Mouse (Mus musculus) 3T3-L1 (cell line): ENCODE data around the gene Edem2.

ENCODE experiments used
- DNase-seq: peaks from one replicate; pipeline ENCODE4 v3.0.0-alpha.2; 2015; ENCODE audit warnings: low read depth, low spot score

Edem2 gene

DNA sequence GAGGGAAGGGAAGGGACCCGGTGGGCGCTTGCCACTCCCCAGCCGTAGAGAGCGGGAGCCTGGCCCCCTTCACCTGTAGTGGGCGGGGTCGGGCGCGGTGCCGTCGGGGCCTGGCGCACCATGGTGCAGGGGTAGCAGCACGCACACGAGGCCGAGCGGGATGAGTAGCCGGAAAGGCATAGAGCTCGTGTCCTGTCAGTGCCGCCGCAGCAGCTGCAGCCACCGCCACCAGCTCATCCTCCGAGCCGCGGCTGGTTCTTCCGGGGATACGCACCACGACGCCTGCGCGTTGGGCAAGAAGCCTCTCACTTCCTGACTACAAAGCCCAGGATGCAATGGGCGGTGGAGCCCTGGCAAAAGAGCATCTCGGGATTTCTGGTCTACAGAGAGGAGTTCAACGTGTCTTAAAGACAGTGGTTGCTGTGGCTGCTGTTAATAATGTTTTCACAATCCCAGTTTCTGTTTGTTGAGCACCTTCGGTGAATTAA is at the start of gene Edem2:
Gene Edem2, minus strand, starts transcription at position 318 of the 488 bp plus-strand sequence.
- DNase-seq, result peak; percentile 95

GRCm38 (mm10) chr2:155779066-155779465 is 49.8 kb upstream of the Edem2 start:
- no peak for DNase-seq

DNA sequence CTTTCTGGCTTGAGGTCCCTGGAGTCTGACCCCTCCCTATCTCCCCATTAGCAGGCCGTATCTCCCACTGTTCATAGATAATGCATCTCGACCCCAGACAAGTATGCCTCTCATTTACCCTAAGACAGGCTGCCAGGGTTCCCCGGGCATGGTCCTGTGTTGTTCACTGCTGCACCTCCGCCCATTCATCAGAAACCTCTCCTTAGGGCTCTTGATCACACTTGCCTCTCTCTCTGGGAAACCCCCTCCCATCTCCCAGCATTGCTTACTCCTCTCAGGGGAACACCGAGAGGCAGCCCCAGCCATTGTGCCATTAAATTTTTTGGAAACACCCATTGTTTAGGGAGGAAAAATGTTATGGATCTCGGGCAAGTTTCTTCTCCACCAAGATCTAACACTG is 48.7 kb upstream of the Edem2 start:
- DNase-seq, result no peak

DNA sequence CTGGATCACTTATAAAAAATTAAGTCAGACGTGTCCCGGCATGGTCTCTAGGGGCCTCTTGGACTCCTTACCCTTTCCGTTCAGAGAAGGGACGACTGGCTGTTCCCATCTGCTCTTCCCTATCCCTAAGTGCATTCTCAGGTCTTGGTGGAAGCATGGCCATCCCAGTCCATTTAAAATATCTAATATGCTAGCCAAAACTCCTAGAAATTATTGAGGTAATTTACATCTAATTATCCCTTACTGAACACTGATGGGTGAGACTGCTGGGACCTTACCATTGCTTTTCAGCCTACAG is 48.4 kb upstream of the Edem2 start:
- DNase-seq, result no peak

DNA sequence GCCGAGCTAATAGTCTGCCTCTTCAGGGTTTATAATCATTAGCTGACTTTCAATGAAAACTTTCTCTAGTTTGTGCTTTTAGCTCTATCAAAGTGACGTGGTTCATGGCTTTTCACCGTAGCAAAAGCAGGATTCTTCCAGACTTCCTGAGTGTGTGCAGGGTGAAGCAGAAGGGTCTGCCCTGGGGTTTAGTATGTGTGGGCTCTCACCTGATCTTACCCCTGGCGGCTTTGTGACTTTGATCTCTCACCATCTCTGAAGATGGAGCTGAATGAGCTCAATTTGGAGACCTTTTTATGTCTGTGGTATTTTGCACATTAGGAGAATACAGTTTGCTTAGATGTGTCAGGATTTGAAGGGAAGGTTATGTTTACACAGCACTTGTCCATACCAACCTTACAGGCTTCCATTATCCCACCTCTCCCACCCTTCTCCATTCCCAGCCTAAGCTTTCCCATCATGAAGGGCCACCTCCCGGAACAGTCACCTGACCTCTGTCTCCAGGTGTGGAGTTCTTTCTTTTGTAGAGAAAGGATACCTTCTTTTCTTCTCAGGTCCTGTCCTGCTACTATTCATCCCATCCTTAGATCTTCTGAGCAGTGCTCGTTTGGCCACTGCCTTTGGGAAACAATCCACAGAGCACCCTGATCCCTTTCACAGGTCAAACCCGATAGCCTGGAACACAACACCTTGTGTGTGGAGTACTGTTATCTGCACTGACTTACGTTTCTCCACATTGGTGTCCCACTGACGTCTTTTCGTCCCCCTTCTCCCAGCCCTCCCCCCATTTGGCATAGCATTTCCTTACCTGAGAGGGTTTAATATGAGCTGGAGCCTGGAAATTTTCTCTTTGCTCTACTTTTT is 47.8 kb upstream of the Edem2 start:
- DNase-seq, result no peak

GRCm38 (mm10) chr2:155775685-155776263 is 46.5 kb upstream of the Edem2 start:
- DNase-seq, result no peak

DNA sequence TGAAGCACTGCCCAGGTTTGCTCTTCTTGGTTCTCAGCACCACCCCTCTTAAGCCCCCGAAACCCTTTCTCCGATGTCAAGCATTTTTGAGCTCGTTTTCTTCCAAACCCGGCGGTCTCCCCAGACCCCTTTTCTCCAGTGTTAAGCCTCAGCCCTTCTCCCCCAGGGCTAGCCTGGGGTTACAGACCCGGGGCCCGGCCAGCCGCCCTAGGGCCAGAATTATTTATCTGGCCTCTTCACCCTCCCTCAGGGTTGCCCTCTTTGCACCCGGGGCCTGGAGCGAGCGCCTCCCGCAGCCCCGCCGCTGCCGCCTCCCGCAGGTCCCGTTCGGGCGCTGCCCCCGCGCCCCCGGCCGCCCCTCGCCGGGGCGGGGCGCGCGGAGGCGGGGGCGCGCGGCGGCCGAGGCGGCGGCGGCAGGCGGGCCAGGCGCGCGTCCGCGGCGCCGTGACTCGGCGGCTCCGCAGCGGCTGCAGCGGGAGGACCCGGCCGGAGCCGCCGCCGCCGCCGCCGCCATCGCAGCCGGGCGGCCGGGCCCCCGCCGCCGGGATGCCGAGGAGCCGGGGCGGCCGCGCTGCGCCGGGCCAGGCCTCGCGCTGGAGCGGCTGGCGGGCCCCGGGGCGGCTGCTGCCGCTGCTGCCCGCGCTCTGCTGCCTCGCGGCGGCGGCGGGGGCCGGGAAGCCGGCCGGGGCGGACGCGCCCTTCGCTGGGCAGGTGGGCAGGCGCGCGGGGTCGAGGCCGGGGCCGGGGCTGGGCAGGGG is 45.8 kb upstream of the Edem2 start, which contains the start of gene Mmp24:
Gene Mmp24, plus strand, starts transcription at position 416 of the 758 bp plus-strand sequence.
- DNase-seq, result no peak

DNA sequence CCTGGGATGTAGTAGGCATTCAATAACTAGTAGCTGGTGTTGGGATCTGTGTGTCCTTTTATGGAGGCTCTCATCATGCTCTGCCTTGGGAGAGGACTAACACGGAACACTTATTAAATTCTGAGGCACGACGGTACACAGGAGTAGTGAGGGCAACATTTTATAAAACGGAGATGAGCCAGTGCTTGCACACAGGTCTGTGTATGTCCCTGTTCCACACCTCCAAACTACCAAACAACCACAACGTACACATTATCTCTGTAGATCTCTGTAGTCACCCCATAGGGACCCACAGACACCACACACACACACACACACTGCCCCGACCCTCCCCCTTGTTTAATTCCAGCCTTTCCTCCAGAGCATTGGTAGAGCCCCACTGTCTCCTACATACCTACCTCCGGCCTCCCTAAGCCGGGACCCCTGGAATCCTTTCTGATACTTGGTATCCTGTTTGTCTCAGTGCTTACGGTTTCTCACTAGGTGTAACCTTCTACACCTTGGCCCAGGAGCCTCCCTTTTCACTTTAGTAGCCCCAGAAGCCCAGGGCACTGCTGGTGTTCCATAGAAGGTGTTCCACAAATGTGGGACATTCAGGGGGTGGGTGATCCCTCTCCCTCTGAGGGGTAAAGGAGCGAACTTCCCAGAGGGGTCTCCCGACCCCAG is 45.1 kb upstream of the Edem2 start:
- no peak for DNase-seq

GRCm38 (mm10) chr2:155773664-155774063 is 44.4 kb upstream of the Edem2 start:
- DNase-seq, result no peak

- peak; percentile 89 for DNase-seq
Measured at GRCm38 (mm10) chr2:155764679-155765418, 35.6 kb upstream of the Edem2 start.

GRCm38 (mm10) chr2:155756855-155757566 is 27.7 kb upstream of the Edem2 start:
- DNase-seq, result peak; percentile 22

DNA sequence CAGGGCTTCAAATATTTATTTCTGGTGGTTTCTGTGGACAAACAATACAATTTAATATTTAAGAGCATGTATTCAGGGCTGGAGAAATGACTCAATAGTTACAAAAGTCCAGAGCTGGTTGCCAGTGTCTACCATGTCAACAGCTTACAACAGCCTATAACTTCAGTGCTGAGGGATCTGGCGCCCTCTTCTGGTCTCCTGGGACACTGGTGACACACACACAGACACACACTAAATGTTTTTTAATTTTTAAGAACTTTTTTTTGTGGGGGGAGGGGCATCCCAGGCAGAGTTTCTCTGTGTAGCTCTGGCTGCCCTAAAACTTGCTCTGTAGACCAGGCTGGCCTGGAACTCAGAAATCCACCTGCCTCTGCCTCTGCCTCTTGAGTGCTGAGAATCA is 26.5 kb upstream of the Edem2 start:
- DNase-seq, result peak; percentile 86

DNA sequence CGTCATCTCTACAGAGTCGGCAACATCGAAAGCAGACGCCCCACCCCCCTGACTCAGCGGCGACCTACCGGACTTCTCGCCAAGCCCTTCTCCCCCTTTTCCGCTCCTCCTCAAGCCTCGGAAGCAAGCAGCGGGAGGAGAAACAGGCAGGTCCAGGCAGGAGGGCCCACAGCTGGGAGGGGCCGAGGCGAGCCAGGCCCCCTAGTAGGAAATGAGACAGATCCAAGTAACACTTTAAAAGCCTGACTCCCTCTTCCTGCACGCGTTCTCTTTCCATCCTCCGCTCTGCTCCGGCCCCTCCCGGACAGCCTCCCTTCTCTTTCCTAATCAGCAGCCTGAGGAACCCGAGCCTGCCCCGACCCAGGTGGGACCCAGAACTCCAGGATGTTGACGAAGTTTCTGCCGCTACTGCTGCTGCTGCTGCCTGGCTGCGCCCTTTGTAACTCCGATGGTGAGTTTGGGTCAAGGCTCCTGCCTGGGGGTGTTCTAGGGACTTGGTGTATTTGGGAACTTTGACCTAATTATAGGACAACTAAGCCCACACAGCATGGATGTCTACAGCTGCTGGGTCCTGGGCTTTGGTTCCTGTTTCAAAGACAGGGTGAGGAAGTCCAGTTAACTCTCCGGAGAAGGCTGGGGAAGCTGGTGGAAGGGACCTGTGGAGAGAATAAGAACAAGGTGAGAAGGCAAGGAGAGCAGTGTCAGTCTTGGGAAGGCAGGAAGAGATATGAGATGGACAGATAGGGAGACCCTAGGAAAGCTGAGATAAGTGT is 21.9 kb upstream of the Edem2 start, which contains the start of gene Procr:
Gene Procr, plus strand, starts transcription at position 104 of the 773 bp plus-strand sequence.
- DNase-seq, result peak; percentile 70

DNA sequence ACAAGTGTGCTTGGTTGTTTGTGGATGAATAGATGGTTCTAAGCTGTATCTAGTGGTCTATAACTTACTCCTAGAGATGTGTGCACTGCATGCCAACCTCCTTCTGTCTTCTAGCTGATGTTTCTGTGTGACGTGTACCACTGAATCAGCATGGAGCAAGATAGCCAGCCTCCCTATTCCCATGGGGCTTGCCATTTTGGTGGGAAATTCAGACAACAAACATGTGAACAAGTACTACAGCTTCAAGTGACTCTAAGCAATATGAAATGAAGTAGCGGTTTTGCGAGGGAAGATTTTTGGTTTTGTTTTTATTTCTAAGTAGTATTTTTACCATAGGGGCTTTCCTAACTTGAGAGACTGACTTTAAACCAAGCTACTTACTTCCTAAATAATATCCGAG is 20.1 kb upstream of the Edem2 start:
- no peak for DNase-seq

GRCm38 (mm10) chr2:155745487-155745886 is 16.2 kb upstream of the Edem2 start:
- no peak for DNase-seq

DNA sequence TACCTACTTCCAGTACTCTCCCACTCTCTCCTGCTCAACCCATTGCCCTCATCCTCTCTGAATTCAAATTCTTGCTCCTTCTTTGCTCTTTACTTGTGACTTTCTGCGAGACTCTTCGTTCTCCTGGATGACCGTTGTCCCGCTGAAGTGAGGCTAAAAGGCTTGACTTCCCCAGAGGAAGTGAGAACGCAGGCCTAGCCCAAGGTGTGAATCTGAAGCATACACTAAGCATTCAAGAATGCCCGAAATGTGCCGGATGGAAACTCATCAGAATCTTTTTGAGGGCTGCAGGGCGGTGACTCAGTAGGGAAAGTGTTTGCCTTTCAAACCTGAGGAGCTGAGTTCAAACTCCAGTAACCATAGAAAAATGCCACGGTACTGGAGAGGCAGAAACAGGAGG is 14.1 kb upstream of the Edem2 start:
- peak; percentile 64 for DNase-seq

- peak; percentile 81 for DNase-seq
Measured at GRCm38 (mm10) chr2:155742931-155743337, 13.7 kb upstream of the Edem2 start.

GRCm38 (mm10) chr2:155742211-155742610 is 12.9 kb upstream of the Edem2 start:
- no peak for DNase-seq

DNA sequence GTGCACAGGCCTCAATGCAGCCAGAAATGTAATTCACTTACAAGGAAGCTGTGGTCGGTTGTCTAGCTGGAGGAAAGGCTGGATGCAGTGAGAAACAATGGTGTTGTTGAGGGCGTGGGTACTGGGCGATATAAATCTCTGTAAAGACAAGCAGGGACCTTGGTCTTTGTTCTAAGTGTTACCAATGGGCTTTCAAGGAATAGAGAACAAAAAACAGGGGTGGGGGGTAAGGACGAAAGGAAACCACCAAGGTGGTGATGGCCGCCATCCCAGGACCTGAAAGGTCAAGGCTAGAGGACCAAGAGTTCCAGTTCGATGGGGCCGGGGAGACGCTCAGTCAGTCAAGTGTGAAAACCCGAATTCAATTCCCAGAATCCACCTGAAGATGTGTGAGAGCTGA is 8.5 kb upstream of the Edem2 start:
- no peak for DNase-seq

GRCm38 (mm10) chr2:155736936-155737335 is 7.7 kb upstream of the Edem2 start:
- peak; percentile 49 for DNase-seq
